Mouse (Mus musculus) lung, postnatal 0 days (tissue): Measurements from ENCODE around the gene Ppp3ca.

ENCODE experiments used
- CTCF ChIP-seq: IDR thresholded peaks from 2 replicates; pipeline ENCODE4 v1.5.1; 2016; ENCODE audit warnings: antibody characterized with exemption, mild to moderate bottlenecking
- EP300 ChIP-seq: IDR thresholded peaks from 2 replicates; pipeline ENCODE4 v1.6.1; 2016; ENCODE audit warnings: antibody characterized with exemption, mild to moderate bottlenecking, control low read depth

DNA sequence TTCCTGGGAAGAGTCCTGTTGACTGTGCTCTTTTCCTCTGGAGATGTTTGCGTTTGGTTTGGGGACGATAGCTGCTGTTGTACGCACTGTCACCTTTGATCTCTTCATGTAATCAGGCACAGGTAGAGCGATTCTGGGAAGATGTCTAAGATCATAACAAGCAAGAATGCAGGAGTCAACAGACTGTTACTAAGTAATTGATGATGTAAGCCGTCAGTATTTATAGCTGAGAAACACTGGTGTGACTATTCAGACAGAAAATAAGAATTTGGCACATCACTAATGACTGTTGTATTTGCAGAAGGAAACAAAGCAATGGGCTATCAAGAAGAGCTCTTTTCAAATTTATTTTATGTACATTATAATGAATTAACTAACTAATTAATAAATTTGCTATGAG is 4.6 kb downstream of the Ppp3ca start:
- TF ChIP-seq EP300 (no peak), CTCF (no peak)
